Mouse (Mus musculus) heart, postnatal 36 days (tissue): ENCODE measurements at regions not wholly inside any gene's neighbourhood (a gene's known extent, or its start where the extent isn't known, plus 50 kb on each side); places are given as distances from the start of the nearest gene placed in this dataset.

Experiments used
- DNase-seq, 2 experiments: peaks; one replicate each; pipeline ENCODE4 v3.0.0; 2021 to 2022
- intact Hi-C: fragments of 180-260 bp; cut with DNase I; formaldehyde crosslinking; loops from one replicate; pipeline ENCODE4 v1.15.1; 2025

GRCm38 (mm10) chr10:116654091-116654490 is 72.8 kb upstream of the Cnot2 start:
- intact Hi-C loops = no loop called here

GRCm38 (mm10) chr10:116653511-116653945 is 72.2 kb upstream of the Cnot2 start:
- DNase-seq = no peak
- intact Hi-C loops = no loop called here

More at GRCm38 (mm10) chr10:116654091-116654490, 72.8 kb upstream of the Cnot2 start:
- DNase-seq = no peak

- intact Hi-C loops = no loop called here
- DNase-seq = no peak
These were observed 68.0 kb upstream of the Cnot2 start for GRCm38 (mm10) chr10:116649287-116649686.

GRCm38 (mm10) chr10:116646035-116646434 is 64.7 kb upstream of the Cnot2 start:
- no peak for DNase-seq
- intact Hi-C loops = no loop called here

GRCm38 (mm10) chr10:116645631-116646030 is 64.3 kb upstream of the Cnot2 start:
- intact Hi-C loops = no loop called here

GRCm38 (mm10) chr10:116645108-116645507 is 63.8 kb upstream of the Cnot2 start:
- no peak for DNase-seq
- intact Hi-C loops = no loop called here

More at GRCm38 (mm10) chr10:116645631-116646030, 64.3 kb upstream of the Cnot2 start:
- DNase-seq = no peak
